Mouse (Mus musculus) G1E-ER4 (cell line): ENCODE data around the gene Vgll2. TPM values are rescaled to one million over a fixed set of nuclear protein-coding genes. Genes with fewer than 3 reads are reported as not detected.

ENCODE experiments used
- GATA1 ChIP-seq: IDR thresholded peaks from one replicate; pipeline ENCODE4 v1.8.0; 2012; ENCODE audit warnings: low read length, inconsistent platforms
- polyA plus RNA-seq: library from polyadenylated mRNA; stranded (reverse); fragments of >175 nt; gene quantifications from 2 replicates; pipeline ENCODE4 v1.2.3, GENCODE M21; 2012

Gene Vgll2
- not detected in 2 replicates for polyA plus RNA-seq

DNA sequence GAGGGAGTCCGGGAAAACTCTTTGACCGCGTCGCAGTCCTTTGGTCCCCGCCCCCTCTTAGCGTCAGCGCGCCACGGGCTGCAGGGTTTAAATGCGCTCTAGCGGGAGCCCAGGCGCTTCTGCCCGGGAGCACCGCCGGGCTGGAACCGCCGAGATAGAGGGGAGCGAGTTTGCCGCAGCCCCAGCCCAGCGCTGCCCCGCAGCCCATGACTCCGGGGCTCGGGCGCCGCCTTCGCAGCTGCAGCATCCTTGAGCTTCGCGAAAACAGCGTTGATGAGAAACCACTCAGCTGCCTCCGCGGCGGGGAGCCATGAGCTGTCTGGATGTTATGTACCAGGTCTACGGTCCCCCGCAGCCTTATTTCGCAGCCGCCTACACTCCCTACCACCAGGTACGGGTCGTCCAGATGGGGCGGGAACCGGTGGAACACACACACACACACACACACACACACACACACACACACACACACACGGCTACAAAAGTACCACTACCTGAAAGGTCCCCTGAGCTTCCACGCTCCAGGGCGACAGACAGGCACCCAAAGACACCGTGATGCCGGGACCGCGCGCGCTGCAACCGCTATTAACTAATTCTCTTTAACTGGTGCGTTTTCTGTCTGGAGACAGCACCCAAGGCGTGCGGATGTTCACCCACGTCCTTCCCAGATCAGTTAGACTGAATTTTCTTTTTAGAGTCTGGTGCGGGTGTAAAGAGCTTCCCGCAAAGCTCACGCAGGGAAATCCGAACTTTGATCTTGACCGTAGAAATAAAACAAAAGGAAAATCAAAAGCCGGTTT is at the start of gene Vgll2:
Vgll2 (plus strand) TSS at position 90 of the 800 bp plus-strand sequence.
- TF ChIP-seq GATA1 = no peak

DNA sequence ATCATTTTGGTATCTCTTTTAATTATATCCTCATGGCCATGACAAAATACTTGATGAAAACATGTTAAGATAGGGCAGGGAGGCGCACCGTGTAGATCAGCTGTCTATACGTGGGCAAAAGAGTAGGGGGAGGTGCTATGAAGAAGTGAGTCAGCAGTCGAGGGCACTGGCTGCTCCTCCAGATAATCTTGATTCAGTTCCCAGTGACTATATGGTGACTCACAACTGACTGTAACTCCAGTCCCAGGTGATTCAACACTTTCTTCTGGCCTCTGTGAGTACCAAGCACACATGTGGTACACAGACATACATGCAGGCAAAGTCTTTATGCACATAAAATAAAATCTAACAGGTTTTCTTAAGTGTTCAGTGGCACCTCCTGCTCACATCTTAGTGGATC is 47.2 kb upstream of the Vgll2 start:
- TF ChIP-seq GATA1 = no peak

DNA sequence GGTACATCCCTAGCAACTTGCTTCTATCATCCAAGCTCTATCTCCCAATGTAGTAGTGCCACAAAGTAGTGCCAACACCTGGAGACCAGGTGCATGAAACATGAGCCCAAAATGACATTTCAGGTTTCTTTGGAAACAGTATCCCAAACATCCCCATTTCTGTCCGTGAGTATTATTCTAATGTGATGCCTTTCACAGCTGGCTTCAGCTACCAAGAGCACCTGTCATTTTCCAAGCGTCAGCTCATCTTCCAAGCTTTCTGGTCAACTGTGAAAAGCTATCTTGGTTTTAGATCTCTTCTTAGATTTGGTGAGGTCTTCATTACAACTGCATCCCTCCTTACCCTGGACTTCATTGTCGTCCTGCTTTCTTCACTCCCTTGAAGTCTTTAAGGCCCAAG is 46.7 kb upstream of the Vgll2 start:
- no peak for TF ChIP-seq GATA1

DNA sequence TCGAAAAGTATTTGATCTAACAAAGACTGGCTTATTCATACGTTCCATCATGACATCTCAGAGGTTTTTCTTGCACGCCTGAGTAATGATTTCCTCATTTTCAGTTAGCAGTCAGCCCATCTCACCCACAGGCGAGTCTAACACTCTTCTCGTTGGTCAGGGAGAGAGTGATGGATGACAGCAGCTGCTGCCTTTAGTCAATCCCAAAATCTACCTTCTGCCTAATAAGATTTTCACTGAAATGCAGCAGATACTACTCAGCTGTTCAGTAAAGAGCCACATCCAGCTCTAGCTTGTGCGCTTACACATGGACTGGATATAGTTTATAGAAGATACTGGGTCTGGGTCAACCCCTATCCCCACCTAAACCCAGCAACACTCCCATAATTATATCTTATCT is 40.7 kb upstream of the Vgll2 start:
- TF ChIP-seq GATA1 = no peak

DNA sequence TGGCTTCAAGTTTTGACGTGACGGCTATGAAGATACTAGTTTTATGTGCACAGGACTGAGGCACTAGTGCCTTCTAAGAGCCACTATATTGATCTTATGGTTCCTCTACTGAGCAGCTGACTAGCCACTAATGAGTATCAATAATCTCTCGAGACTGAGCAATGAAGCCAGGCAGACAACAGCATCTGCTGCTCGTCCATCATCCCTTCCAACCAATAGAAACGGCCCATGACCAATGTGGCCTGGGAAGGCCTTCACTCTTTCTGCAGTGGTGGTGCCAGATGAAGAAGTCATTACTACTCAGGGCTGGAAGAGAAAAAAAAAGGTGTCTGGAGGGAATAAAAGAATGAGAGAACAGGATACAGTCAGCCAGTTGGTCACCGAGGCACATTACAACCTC is 39.9 kb upstream of the Vgll2 start:
- no peak for TF ChIP-seq GATA1

DNA sequence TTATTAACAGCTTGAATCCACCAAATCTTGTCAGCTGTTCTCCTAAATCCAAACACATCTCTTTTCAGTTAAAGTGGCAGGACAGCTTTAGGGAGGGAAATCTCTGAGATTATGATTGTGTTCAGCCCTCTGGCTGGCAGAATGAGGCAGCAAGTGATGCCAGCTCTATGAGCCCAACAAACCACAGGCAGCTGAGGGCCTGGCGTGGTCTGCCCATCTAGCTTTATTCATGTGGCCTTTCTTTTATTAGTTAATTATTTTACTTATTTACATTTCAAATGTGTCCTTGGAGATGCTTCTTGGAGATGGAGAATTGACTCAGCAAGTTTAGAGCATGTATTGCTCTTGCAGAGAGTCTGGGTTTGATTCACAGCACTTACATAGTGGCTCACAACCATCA is 3.8 kb upstream of the Vgll2 start:
- TF ChIP-seq GATA1 = no peak

DNA sequence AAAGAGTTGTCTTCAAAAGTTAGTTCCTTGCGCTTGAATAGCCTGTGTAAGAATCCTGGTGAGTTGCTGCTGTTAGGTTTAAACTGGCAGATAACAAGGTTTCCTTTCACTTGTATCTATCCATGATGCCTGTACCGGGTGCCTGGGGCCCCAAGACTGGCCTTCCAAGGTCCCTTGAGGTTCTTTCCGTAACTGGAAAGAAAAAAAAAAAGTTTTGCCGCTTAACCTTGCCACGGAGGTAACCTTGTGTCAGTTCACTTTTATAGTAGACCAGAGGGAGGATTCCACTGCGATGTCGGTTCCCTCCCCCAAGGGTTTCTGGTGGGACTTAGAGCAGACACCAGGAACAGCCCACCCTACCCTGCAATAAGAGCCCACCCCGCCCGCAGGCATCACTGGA is 1.1 kb upstream of the Vgll2 start:
- no peak for TF ChIP-seq GATA1

DNA sequence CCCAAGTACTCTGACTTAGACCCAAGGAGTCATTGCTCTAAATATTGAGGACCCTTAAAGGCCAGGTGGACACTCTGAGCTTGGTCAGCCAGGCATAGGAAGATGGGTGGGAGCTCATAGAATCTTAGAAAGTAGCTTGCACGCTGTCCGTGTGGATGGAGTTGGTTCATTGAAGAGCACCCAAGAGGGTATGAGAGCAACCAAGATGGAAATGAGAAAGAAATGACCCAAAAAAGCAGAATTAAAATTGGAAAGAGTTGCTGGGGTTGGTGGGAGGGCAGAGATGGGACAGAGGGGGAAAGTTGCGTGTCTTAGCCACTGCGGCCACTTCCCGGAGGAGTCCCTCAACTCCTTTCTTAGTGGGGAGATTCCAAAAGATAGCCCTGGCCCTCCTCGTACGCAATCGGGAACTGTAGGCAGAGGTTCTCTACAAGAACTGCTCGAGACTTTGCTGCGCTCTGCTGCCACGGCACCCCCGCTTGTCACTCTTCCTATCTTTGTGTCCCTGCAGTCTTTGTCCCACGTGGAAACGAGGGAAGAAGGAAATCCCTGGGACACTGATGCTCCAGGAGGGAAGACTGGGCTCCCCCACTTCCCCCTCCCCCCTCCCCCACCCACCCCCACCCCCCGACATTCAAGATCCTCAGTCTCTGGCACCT is 437 bp upstream of the Vgll2 start:
- no peak for TF ChIP-seq GATA1

DNA sequence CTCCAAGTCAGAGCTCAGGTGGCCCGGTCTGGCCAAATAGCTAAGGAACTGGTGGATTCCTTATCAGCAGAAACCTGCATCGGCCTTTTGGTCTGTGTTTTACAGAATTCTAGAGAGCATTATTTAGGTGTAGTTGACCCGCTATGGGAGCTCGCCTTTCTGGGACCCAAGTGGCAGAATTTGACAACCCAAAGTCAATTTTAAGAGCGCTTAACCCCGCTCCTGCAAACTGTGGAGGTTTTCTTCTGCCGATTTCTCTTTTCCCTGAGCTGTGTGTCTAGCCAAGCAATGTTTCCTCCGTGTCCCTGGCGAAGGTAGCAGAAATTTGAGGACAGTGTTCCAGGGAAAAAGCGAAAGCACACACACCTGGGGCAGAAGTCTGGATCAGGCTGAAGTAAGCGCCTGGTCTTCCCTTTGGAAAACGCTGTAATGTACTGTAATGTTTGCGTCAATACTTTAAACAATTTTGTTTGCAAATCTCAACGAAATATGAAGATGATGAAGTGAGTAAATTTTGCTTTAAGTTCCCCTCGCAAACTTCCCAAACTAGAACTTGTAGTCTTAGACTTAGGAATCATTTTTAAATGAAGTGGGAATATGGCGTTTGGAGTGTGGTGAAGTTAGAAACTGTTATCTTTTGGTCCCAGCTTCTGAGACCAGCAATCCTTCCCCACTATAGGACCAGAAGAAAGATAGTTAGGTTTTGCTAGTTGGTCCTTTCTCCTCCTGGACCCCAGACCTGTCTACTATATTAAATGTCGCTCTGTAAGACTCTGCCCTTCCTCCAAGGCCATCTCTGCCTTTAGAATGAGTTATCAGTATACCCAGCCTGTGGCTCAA is 1.1 kb downstream of the Vgll2 start:
- no peak for TF ChIP-seq GATA1

DNA sequence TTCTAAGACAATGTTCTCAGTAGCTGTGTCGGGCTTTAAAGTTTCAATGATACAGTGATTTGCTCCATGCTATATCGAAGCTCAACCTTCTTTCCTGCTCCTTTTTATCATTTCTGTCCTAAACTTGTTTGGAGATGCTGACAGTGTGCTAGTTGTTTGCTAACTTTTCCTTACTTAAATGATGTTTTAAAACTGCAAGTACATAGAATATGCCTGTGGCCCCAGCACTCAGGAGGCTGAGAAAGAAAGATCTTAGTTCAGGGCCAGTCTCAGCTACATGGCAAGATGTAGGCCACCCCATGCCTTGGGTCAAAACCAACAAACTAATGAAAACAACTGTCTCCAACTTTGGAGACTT is 1.7 kb downstream of the Vgll2 start:
- no peak for TF ChIP-seq GATA1

DNA sequence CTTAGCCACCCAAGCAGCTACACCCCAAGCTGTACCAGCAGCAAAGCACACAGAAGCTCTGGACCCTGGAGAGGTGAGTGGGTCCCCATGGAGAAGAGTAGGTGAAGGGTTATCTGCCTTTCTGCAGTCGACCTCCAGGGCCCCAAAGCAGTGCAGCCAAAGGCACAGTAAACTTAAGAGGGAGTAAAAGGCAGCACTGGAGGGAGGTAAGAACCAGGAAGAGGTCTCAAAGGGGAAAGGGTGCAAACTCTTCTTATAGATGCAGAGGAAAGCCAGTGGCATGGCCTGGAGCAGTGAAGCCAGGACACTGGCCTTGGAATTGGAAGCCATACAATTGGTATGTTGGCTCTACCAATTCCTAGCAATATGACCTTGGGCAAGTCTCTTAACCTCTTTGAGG is 3.0 kb downstream of the Vgll2 start:
- no peak for TF ChIP-seq GATA1

DNA sequence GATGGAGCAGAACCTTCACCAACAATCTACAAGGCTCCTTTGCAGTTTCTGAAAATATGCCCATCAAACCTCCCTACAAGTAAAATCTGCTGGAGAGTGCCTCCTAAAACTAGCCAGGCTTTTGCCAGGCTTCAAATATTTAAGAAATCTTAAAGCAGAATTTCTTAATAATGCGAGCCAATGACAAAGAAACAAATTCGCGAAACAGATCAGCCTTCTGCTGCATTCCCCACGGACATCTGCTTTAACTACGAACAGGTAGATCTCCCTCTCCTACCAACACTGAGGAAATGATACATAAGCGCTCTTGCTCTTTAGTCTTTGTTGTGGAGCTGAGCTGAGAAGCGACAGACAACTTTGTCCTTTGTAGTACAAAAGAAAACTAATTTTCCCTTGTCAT is 3.5 kb downstream of the Vgll2 start:
- TF ChIP-seq GATA1 = no peak

DNA sequence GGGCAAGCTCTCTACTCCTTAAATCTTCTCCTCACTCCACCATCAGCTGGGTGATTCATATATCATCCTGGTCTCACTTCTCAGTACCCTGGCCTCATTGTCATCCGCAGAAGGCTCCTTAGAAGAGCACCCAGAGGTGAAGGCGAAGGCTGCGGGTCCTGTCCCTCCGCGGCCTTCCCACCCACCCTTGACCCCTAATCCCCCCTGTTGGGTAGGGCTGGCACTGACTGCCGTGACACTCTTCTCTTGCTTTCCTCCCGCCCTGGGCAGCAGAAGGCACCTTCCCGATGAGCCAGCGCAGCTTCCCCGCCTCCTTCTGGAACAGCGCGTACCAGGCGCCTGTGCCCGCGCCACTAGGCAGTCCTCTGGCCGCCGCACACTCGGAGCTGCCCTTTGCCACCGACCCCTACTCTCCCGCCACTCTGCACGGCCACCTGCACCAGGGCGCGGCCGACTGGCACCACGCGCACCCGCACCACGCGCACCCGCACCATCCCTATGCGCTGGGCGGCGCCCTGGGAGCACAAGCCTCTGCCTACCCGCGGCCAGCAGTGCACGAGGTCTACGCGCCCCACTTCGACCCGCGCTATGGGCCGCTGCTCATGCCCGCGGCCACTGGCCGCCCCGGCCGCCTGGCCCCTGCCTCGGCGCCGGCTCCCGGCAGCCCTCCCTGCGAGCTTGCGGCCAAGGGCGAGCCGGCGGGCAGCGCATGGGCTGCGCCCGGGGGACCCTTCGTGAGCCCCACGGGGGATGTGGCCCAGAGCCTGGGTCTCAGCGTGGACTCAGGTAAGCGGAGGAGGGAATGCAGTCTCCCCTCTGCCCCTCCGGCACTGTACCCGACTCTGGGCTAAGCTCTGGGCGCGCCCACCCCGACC is 5.1 kb downstream of the Vgll2 start:
- TF ChIP-seq GATA1 = no peak

DNA sequence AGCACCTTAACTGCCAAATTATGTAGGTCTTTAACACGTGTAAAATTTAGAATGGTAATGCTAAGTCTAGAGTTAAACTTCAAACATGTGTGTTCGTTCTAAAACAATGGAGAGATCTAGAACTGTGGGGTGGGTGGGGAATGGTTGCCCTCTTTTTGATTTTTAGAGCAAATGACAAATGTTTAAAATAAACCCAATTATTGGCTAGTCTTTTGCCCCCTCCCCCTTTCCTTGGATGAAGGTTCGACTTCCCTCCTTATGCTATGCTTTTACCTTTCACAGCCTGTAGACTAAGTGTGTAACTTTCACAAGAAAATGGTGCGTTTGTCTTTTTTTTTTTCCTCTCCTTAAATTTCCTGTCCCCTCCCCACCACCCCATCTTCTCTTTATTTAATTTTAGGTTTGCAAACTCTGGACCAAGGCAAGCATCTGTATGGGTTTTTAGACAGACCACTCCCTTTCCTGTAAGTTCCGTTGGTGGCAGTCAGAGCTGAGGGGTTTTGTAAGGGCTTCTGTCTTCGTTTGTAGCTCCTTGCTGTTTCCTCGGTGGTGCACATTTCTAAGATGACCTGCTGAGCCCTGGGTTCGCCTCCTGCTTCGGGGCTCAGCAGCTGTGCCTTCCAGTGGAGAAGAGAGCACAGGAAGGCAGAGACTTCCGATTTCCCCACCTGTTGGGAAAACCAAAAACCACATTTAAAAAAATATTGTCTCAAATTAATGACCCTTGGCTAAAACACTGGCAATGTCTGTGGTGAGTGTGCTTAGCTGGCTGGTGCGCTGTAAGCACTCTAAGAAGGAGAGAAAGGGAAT is 6.5 kb downstream of the Vgll2 start:
- no peak for TF ChIP-seq GATA1
